Mouse (Mus musculus) MEL (cell line): Measurements from ENCODE around the gene Arid1b. TPM values are rescaled to one million over a fixed set of nuclear protein-coding genes. Genes with fewer than 3 reads are reported as not detected.

Source experiments
- DNase-seq: peaks from one replicate; pipeline ENCODE4 v3.0.0; 2011; ENCODE audit warnings: low read depth, low spot score
- H3K27ac ChIP-seq: 2 replicates; pipeline ENCODE4 v1.5.1; 2012; ENCODE audit warnings: low read depth, mild to moderate bottlenecking, control low read depth, low read length, moderate library complexity; ENCODE audit not compliant: control insufficient read depth
- H3K27me3 ChIP-seq, 2 experiments: fragments of 150-350 bp in 1 of 2; sonication (generic) in 1 of 2; 2 replicates each; pipeline ENCODE4 v1.6.1; 2012; ENCODE audit warnings: low read length in 2 of 2, mild to moderate bottlenecking in 2 of 2, improper control_type of control experiment in 1 of 2, moderate library complexity in 1 of 2; ENCODE audit not compliant: insufficient read depth in 2 of 2, control insufficient read depth in 1 of 2
- H3K36me3 ChIP-seq, 2 experiments: 2 replicates each; pipeline ENCODE4 v1.6.1; 2012 to 2014; ENCODE audit warnings: low read length in 2 of 2, improper control_type of control experiment in 1 of 2, inconsistent platforms in 1 of 2, mild to moderate bottlenecking in 1 of 2; ENCODE audit not compliant: insufficient read depth in 2 of 2, control insufficient read depth in 1 of 2
- H3K4me1 ChIP-seq, 2 experiments: fragments of 150-350 bp in 1 of 2; sonication (generic) in 1 of 2; 2 replicates each; pipeline ENCODE4 v1.6.1; 2012; ENCODE audit warnings: low read length in 2 of 2, improper control_type of control experiment in 1 of 2, mild to moderate bottlenecking in 1 of 2; ENCODE audit not compliant: insufficient read depth in 2 of 2, control insufficient read depth in 1 of 2
- H3K4me3 ChIP-seq, 2 experiments: fragments of 150-350 bp in 1 of 2; sonication (generic) in 1 of 2; 2 replicates each; pipeline ENCODE4 v1.5.1; 2012; ENCODE audit warnings: low read depth in 2 of 2, low read length in 2 of 2, mild to moderate bottlenecking in 2 of 2, moderate library complexity in 2 of 2, control low read depth in 1 of 2, improper control_type of control experiment in 1 of 2; ENCODE audit not compliant: control insufficient read depth in 1 of 2, insufficient read depth in 1 of 2
- H3K79me2 ChIP-seq: 2 replicates; pipeline ENCODE4 v1.6.1; 2012; ENCODE audit warnings: mild to moderate bottlenecking, low read length, moderate library complexity; ENCODE audit not compliant: control insufficient read depth, poor library complexity, insufficient read depth
- H3K9ac ChIP-seq: 2 replicates; pipeline ENCODE4 v1.6.1; 2012; ENCODE audit warnings: low read depth, mild to moderate bottlenecking, control low read depth, low read length, moderate library complexity; ENCODE audit not compliant: control insufficient read depth, poor library complexity, severe bottlenecking
- H3K9me3 ChIP-seq: fragments of 150-350 bp; sonication (generic); replicated peaks from 2 replicates; pipeline ENCODE4 v1.6.1; 2012; ENCODE audit warnings: mild to moderate bottlenecking, low read length, improper control_type of control experiment, moderate library complexity; ENCODE audit not compliant: insufficient read depth
- BHLHE40 ChIP-seq: IDR thresholded peaks from 2 replicates; pipeline ENCODE4 v1.6.1; 2012; ENCODE audit warnings: low read depth, mild to moderate bottlenecking, inconsistent platforms, low read length, improper control_type of control experiment, borderline replicate concordance
- CHD2 ChIP-seq: IDR thresholded peaks from 2 replicates; pipeline ENCODE4 v1.6.1; 2011; ENCODE audit warnings: low read length, improper control_type of control experiment
- CTCF ChIP-seq, 3 experiments: IDR thresholded peaks in 2 of 3; conservative IDR thresholded peaks in 1 of 3; 2 replicates each; pipeline ENCODE4 v1.5.1; 2011 to 2012; ENCODE audit warnings: low read length in 3 of 3, low read depth in 2 of 3, mild to moderate bottlenecking in 2 of 3, improper control_type of control experiment in 1 of 3, inconsistent platforms in 1 of 3, mixed read lengths in 1 of 3, moderate library complexity in 1 of 3; ENCODE audit not compliant: control insufficient read depth in 1 of 3, insufficient read depth in 1 of 3, poor library complexity in 1 of 3, severe bottlenecking in 1 of 3
- EP300 ChIP-seq, 2 experiments: IDR thresholded peaks; 2 replicates each; pipeline ENCODE4 v1.6.1; 2011; ENCODE audit warnings: improper control_type of control experiment in 2 of 2, low read length in 2 of 2, low read depth in 1 of 2, mild to moderate bottlenecking in 1 of 2
- ETS1 ChIP-seq: IDR thresholded peaks from 2 replicates; pipeline ENCODE4 v1.6.1; 2012; ENCODE audit warnings: low read depth, mild to moderate bottlenecking, inconsistent platforms, low read length, improper control_type of control experiment, moderate library complexity
- GATA1 ChIP-seq: IDR thresholded peaks from 2 replicates; pipeline ENCODE4 v1.6.1; 2011; ENCODE audit warnings: low read depth, low read length, improper control_type of control experiment
- HCFC1 ChIP-seq: IDR thresholded peaks from 2 replicates; pipeline ENCODE4 v1.6.1; 2012; ENCODE audit warnings: low read depth, mild to moderate bottlenecking, inconsistent platforms, low read length, improper control_type of control experiment, moderate library complexity
- MAZ ChIP-seq: IDR thresholded peaks from 2 replicates; pipeline ENCODE4 v1.6.1; 2012; ENCODE audit warnings: low read depth, mild to moderate bottlenecking, inconsistent platforms, low read length, improper control_type of control experiment
- MEF2A ChIP-seq: IDR thresholded peaks from 2 replicates; pipeline ENCODE4 v1.6.1; 2014; ENCODE audit warnings: low read depth, mild to moderate bottlenecking, inconsistent platforms, low read length, improper control_type of control experiment; ENCODE audit not compliant: poor library complexity, insufficient replicate concordance, severe bottlenecking; ENCODE audit errors: extremely low read depth
- POLR2A ChIP-seq, 2 experiments: IDR thresholded peaks; 2 replicates each; pipeline ENCODE4 v1.6.1; 2011 to 2012; ENCODE audit warnings: low read length in 2 of 2, mild to moderate bottlenecking in 2 of 2, control low read depth in 1 of 2, improper control_type of control experiment in 1 of 2, low read depth in 1 of 2, moderate library complexity in 1 of 2; ENCODE audit not compliant: control insufficient read depth in 1 of 2, insufficient read depth in 1 of 2, poor library complexity in 1 of 2
- POLR2AphosphoS2 ChIP-seq: IDR thresholded peaks from 2 replicates; pipeline ENCODE4 v1.6.1; 2011; ENCODE audit warnings: low read length, improper control_type of control experiment
- RCOR1 ChIP-seq: IDR thresholded peaks from 2 replicates; pipeline ENCODE4 v1.6.1; 2012; ENCODE audit warnings: low read depth, mild to moderate bottlenecking, inconsistent platforms, low read length, improper control_type of control experiment
- SMC3 ChIP-seq: IDR thresholded peaks from 2 replicates; pipeline ENCODE4 v1.6.1; 2011; ENCODE audit warnings: low read depth, low read length, improper control_type of control experiment
- TAL1 ChIP-seq: IDR thresholded peaks from 2 replicates; pipeline ENCODE4 v1.6.1; 2012; ENCODE audit warnings: mild to moderate bottlenecking, inconsistent platforms, low read length, moderate library complexity, mixed read lengths
- TBP ChIP-seq: IDR thresholded peaks from 2 replicates; pipeline ENCODE4 v1.8.0; 2011; ENCODE audit warnings: low read depth, low read length, improper control_type of control experiment
- USF2 ChIP-seq, 2 experiments: IDR thresholded peaks; 2 replicates each; pipeline ENCODE4 v1.6.1; 2011 to 2012; ENCODE audit warnings: improper control_type of control experiment in 2 of 2, low read length in 2 of 2, borderline replicate concordance in 1 of 2, inconsistent platforms in 1 of 2, low read depth in 1 of 2, mild to moderate bottlenecking in 1 of 2; ENCODE audit not compliant: insufficient read depth in 1 of 2
- ZC3H11A ChIP-seq: IDR thresholded peaks from 2 replicates; pipeline ENCODE4 v1.6.1; 2012; ENCODE audit warnings: low read depth, mild to moderate bottlenecking, inconsistent platforms, low read length, improper control_type of control experiment
- ZMIZ1 ChIP-seq: IDR thresholded peaks from 2 replicates; pipeline ENCODE4 v1.6.1; 2012; ENCODE audit warnings: low read depth, mild to moderate bottlenecking, inconsistent platforms, low read length, improper control_type of control experiment, moderate library complexity
- ZNF384 ChIP-seq: IDR thresholded peaks from 2 replicates; pipeline ENCODE4 v1.6.1; 2012; ENCODE audit warnings: low read depth, mild to moderate bottlenecking, inconsistent platforms, low read length, improper control_type of control experiment
- polyA plus RNA-seq, 2 experiments: library from polyadenylated mRNA; stranded (reverse) in 1 of 2; unstranded in 1 of 2; fragments of >175 nt in 1 of 2; fragments of >200 nt in 1 of 2; gene quantifications; 2 replicates each; pipeline versions ENCODE4 v1.2.1 to v1.2.4; 2012; ENCODE audit warnings: low replicate concordance in 2 of 2, low read depth in 1 of 2; ENCODE audit not compliant: insufficient read length in 2 of 2, insufficient read depth in 1 of 2, missing spikeins in 1 of 2
- total RNA-seq: library from RNA; depleted of rRNA; stranded (reverse); fragments of 300-350 nt; gene quantifications from 2 replicates; pipeline ENCODE4 v1.2.3, GENCODE M21; 2012

The Arid1b gene
- total and polyA plus RNA-seq, 3 experiments, result 13.4 to 17.4 TPM; not detected in 1

DNA sequence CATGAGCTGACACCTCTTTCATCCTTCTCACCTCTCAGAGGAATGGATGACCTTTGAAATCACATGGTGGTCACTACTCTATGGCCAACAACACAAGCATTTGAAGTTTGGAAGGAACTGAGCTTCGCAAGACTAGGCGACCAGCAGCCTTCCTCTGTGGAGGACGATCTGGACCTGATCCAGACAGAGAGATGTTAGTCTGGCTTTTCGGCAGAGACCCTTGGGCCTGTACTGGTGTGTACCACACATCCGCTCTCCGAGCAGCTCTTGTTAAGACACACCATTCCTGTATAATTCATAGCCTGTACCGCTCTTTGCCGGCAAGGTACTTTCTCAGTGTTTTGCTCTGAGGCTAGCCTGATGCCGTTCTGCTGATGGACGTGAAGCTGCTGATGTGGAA is 303.9 kb downstream of the Arid1b start:
- H3K4me1 ChIP-seq, result no peaks in the 10 kb centered on the region
- H3K9me3 ChIP-seq, result no peaks in the 10 kb centered on the region
- TF ChIP-seq USF2 (IDR thresholded peaks at IDR 0.05; ENCODE audit: borderline replicate concordance in 1 of 2, insufficient read depth in 1 of 2, low read depth in 1 of 2, low read length in 2 of 2), result no peak
- no peak for TF ChIP-seq GATA1
- TF ChIP-seq ZMIZ1, result no peak
- no peak for TF ChIP-seq CHD2
- no peak for TF ChIP-seq POLR2A (IDR thresholded peaks at IDR 0.05; ENCODE audit: control insufficient read depth in 1 of 2, insufficient read depth in 1 of 2, low read depth in 1 of 2, low read length in 2 of 2, poor library complexity in 1 of 2)
- no peak for TF ChIP-seq TBP
- TF ChIP-seq HCFC1, result no peak
- TF ChIP-seq TAL1, result no peak
- TF ChIP-seq ZC3H11A, result no peak
- no peak for DNase-seq
- no peak overlapping the region for H3K9ac ChIP-seq
- H3K36me3 ChIP-seq, result no peaks in the 10 kb centered on the region; a peak in 1 of 4 replicates
- H3K27me3 ChIP-seq, result no peaks in the 10 kb centered on the region
- H3K79me2 ChIP-seq, result no peaks in the 10 kb centered on the region
- H3K27ac ChIP-seq, result no peak overlapping the region
- no peak overlapping the region for H3K4me3 ChIP-seq

GRCm38 (mm10) chr17:5298891-5299559 is 304.9 kb downstream of the Arid1b start:
- Histone ChIP-seq H3K9me3 (no peaks in the 10 kb centered on the region), H3K79me2 (no peaks in the 10 kb centered on the region), H3K36me3 (no peaks in the 10 kb centered on the region; a peak in 1 of 4 replicates), H3K27ac (no peak overlapping the region), H3K4me3 (no peak overlapping the region), H3K9ac (no peak overlapping the region), H3K4me1 (no peaks in the 10 kb centered on the region), H3K27me3 (no peaks in the 10 kb centered on the region)
- TF ChIP-seq ZMIZ1, result no peak
- TF ChIP-seq CTCF (IDR thresholded peaks at IDR 0.05 in 2 of 3, conservative IDR thresholded peaks at IDR 0.05 in 1 of 3; ENCODE audit: control insufficient read depth in 1 of 3, insufficient read depth in 1 of 3, low read depth in 2 of 3, low read length in 3 of 3, poor library complexity in 1 of 3, severe bottlenecking in 1 of 3), result no peak
- TF ChIP-seq TBP, result no peak
- TF ChIP-seq ZNF384, result no peak
- no peak for TF ChIP-seq POLR2AphosphoS2
- no peak for DNase-seq

- no peak overlapping the region for H3K4me3 ChIP-seq
- no peak overlapping the region for H3K27ac ChIP-seq
- H3K4me1 ChIP-seq, result no peaks in the 10 kb centered on the region
- no peak overlapping the region for H3K9ac ChIP-seq
- no peaks in the 10 kb centered on the region; a peak in 1 of 4 replicates for H3K36me3 ChIP-seq
- TF ChIP-seq RCOR1, result no peak
- TF ChIP-seq BHLHE40, result no peak
- TF ChIP-seq MAZ, result no peak
- TF ChIP-seq MEF2A, result no peak
- no peak for TF ChIP-seq ETS1
- TF ChIP-seq EP300 (IDR thresholded peaks at IDR 0.05; ENCODE audit: low read depth in 1 of 2, low read length in 2 of 2), result no peak
- no peak for TF ChIP-seq USF2 (IDR thresholded peaks at IDR 0.05; ENCODE audit: borderline replicate concordance in 1 of 2, insufficient read depth in 1 of 2, low read depth in 1 of 2, low read length in 2 of 2)
- no peak for TF ChIP-seq SMC3
- H3K79me2 ChIP-seq, result no peaks in the 10 kb centered on the region
- no peaks in the 10 kb centered on the region for H3K9me3 ChIP-seq
- no peaks in the 10 kb centered on the region for H3K27me3 ChIP-seq
- no peak for DNase-seq
These were observed 309.0 kb downstream of the Arid1b start for GRCm38 (mm10) chr17:5302971-5303746.
